Mouse (Mus musculus): ENCODE measurements around the gene Acsl3.

Gene Acsl3

GRCm38 (mm10) chr1:78745230-78745777 lies 87.7 kb downstream of the Acsl3 start:
- DNase-seq, result peak; percentile 24
